Mouse (Mus musculus) hindbrain, embryonic 12.5 days (tissue): ENCODE results near the gene Adra2a. TPM values are rescaled to one million over a fixed set of nuclear protein-coding genes. Genes with fewer than 3 reads are reported as not detected.

Experiments
- ATAC-seq: fragments of 200-750 bp; cut with Nextera tagmentation; 2 replicates; pipeline ENCODE4 v1.8.0; 2017; ENCODE audit warnings: moderate TSS enrichment; ENCODE audit not compliant: low FRiP score
- H3K27ac ChIP-seq: fragments of 300-500 bp; sonication (generic); 2 replicates; pipeline ENCODE4 v1.5.1; 2016; ENCODE audit warnings: mild to moderate bottlenecking
- H3K27me3 ChIP-seq: fragments of 300-500 bp; sonication (generic); 2 replicates; pipeline ENCODE4 v1.6.1; 2016; ENCODE audit warnings: mild to moderate bottlenecking
- H3K36me3 ChIP-seq: fragments of 300-500 bp; sonication (generic); 2 replicates; pipeline ENCODE4 v1.6.1; 2016; ENCODE audit warnings: mild to moderate bottlenecking
- H3K4me1 ChIP-seq: fragments of 300-500 bp; sonication (generic); 2 replicates; pipeline ENCODE4 v1.6.1; 2016
- H3K4me2 ChIP-seq: fragments of 300-500 bp; sonication (generic); replicated peaks from 2 replicates; pipeline ENCODE4 v1.6.1; 2016; ENCODE audit warnings: mild to moderate bottlenecking
- H3K4me3 ChIP-seq: fragments of 300-500 bp; sonication (generic); 2 replicates; pipeline ENCODE4 v1.5.1; 2016; ENCODE audit warnings: mild to moderate bottlenecking
- H3K9ac ChIP-seq: fragments of 300-500 bp; sonication (generic); 2 replicates; pipeline ENCODE4 v1.6.1; 2016; ENCODE audit warnings: mild to moderate bottlenecking, moderate library complexity
- H3K9me3 ChIP-seq: fragments of 300-500 bp; sonication (generic); replicated peaks from 2 replicates; pipeline ENCODE4 v1.6.1; 2016; ENCODE audit warnings: mild to moderate bottlenecking
- WGBS: fragments of 180-500 bp; shearing (Covaris S2); methylation state at CpG from one replicate; pipeline ENCODE4 v1.1.7; 2016; 5-methylcytosine and 5-hydroxymethylcytosine counted together
- polyA plus RNA-seq: library from polyadenylated mRNA; unstranded; fragments of >200 nt; fragmentation: Nextera tagmentation; extraction: Ambion mirVana; gene quantifications from 2 replicates; pipeline ENCODE4 v1.2.1, GENCODE M21; 2016

Gene Adra2a
- 4.1 and 4.9 TPM in 2 replicates for polyA plus RNA-seq

GRCm38 (mm10) chr19:54043851-54044250 is at the start of gene Adra2a:
Gene Adra2a (plus strand): TSS chr19:54044151.
- Histone ChIP-seq H3K4me2 (peak within 1 kb of the TSS; percentile 99), H3K36me3 (no peaks in the 10 kb centered on the region), H3K4me1 (peaks cover 34% of the 10 kb centered on the region), H3K27me3 (peaks cover 39% of the 10 kb centered on the region), H3K9me3 (no peaks in the 10 kb centered on the region), H3K9ac (peak within 1 kb of the TSS; percentile 71), H3K4me3 (peak within 1 kb of the TSS; percentile 57), H3K27ac (peak within 1 kb of the TSS; percentile 75)
- 77% methylated on average over 5 of the region's 5 CpGs for WGBS
- no peak for ATAC-seq

- Histone ChIP-seq H3K27me3 (no peaks in the 10 kb centered on the region), H3K4me3 (no peak overlapping the region), H3K27ac (no peak overlapping the region), H3K36me3 (no peaks in the 10 kb centered on the region), H3K9me3 (no peaks in the 10 kb centered on the region), H3K9ac (no peak overlapping the region), H3K4me1 (no peaks in the 10 kb centered on the region), H3K4me2 (no peak overlapping the region)
- 86% methylated on average over 1 of the region's 1 CpGs for WGBS
- no peak for ATAC-seq
These were observed 49.7 kb upstream of the Adra2a start for GRCm38 (mm10) chr19:53994276-53994675.

GRCm38 (mm10) chr19:54010973-54011372 is 33.0 kb upstream of the Adra2a start:
- 71% methylated on average over 4 of the region's 4 CpGs for WGBS
- no peak for ATAC-seq
- Histone ChIP-seq H3K4me1 (no peaks in the 10 kb centered on the region), H3K4me3 (no peak overlapping the region), H3K36me3 (no peaks in the 10 kb centered on the region), H3K9me3 (no peaks in the 10 kb centered on the region), H3K9ac (no peak overlapping the region), H3K27me3 (no peaks in the 10 kb centered on the region), H3K4me2 (no peak overlapping the region), H3K27ac (no peak overlapping the region)

- Histone ChIP-seq H3K4me1 (no peaks in the 10 kb centered on the region), H3K27me3 (no peaks in the 10 kb centered on the region), H3K27ac (no peak overlapping the region), H3K4me3 (no peak overlapping the region), H3K36me3 (no peaks in the 10 kb centered on the region), H3K9me3 (no peaks in the 10 kb centered on the region), H3K9ac (no peak overlapping the region), H3K4me2 (no peak overlapping the region)
- WGBS = 98% methylated on average over 5 of the region's 5 CpGs
- no peak for ATAC-seq
These were observed 29.0 kb upstream of the Adra2a start for GRCm38 (mm10) chr19:54014999-54015398.

GRCm38 (mm10) chr19:54015503-54015902 is 28.4 kb upstream of the Adra2a start:
- Histone ChIP-seq H3K36me3 (no peaks in the 10 kb centered on the region), H3K4me3 (no peak overlapping the region), H3K27me3 (no peaks in the 10 kb centered on the region), H3K9me3 (no peaks in the 10 kb centered on the region), H3K4me1 (no peaks in the 10 kb centered on the region), H3K9ac (no peak overlapping the region), H3K4me2 (no peak overlapping the region), H3K27ac (no peak overlapping the region)
- WGBS = 93% methylated on average over 5 of the region's 5 CpGs
- ATAC-seq = no peak

GRCm38 (mm10) chr19:54035100-54035499 is 8.9 kb upstream of the Adra2a start:
- no peak overlapping the region for H3K4me2 ChIP-seq
- no peak overlapping the region for H3K27ac ChIP-seq
- 87% methylated on average over 6 of the region's 6 CpGs for WGBS
- no peak overlapping the region for H3K4me3 ChIP-seq
- H3K4me1 ChIP-seq = no peaks in the 10 kb centered on the region
- no peak for ATAC-seq
- H3K9me3 ChIP-seq = no peaks in the 10 kb centered on the region
- H3K36me3 ChIP-seq = peaks cover 31% of the 10 kb centered on the region
- no peak overlapping the region for H3K9ac ChIP-seq
- H3K27me3 ChIP-seq = no peaks in the 10 kb centered on the region

GRCm38 (mm10) chr19:54039441-54039840 is 4.5 kb upstream of the Adra2a start:
- no peaks in the 10 kb centered on the region for H3K4me1 ChIP-seq
- peaks cover 12% of the 10 kb centered on the region for H3K36me3 ChIP-seq
- no peak overlapping the region for H3K4me3 ChIP-seq
- no peaks in the 10 kb centered on the region for H3K9me3 ChIP-seq
- H3K27ac ChIP-seq = no peak overlapping the region
- no peak overlapping the region for H3K4me2 ChIP-seq
- no peak overlapping the region for H3K9ac ChIP-seq
- no peaks in the 10 kb centered on the region for H3K27me3 ChIP-seq
- no peak for ATAC-seq
- WGBS = 76% methylated on average over 7 of the region's 7 CpGs

GRCm38 (mm10) chr19:54040356-54041028 is 3.5 kb upstream of the Adra2a start:
- Histone ChIP-seq H3K9ac (no peak overlapping the region), H3K4me3 (no peak overlapping the region), H3K27ac (no peak overlapping the region), H3K4me1 (peaks cover 4% of the 10 kb centered on the region; the same call in 1 of the 2 replicates), H3K9me3 (no peaks in the 10 kb centered on the region), H3K27me3 (peaks cover 6% of the 10 kb centered on the region; the same call in 1 of the 2 replicates), H3K4me2 (no peak overlapping the region), H3K36me3 (peaks cover 11% of the 10 kb centered on the region)
- WGBS = 73% methylated on average over 4 of the region's 4 CpGs
- ATAC-seq = no peak

GRCm38 (mm10) chr19:54041029-54041367 is 3.0 kb upstream of the Adra2a start:
- Histone ChIP-seq H3K36me3 (peaks cover 6% of the 10 kb centered on the region), H3K4me1 (peaks cover 8% of the 10 kb centered on the region), H3K9ac (no peak overlapping the region), H3K9me3 (no peaks in the 10 kb centered on the region), H3K27ac (no peak overlapping the region), H3K27me3 (peaks cover 11% of the 10 kb centered on the region), H3K4me2 (no peak overlapping the region), H3K4me3 (no peak overlapping the region)
- 31% methylated on average over 5 of the region's 5 CpGs for WGBS
- no peak for ATAC-seq

GRCm38 (mm10) chr19:54044507-54045371 is 788 bp downstream of the Adra2a start:
- Histone ChIP-seq H3K27ac (peak overlapping the region; percentile 75), H3K27me3 (peaks cover 48% of the 10 kb centered on the region), H3K4me3 (peak overlapping the region; percentile 57), H3K36me3 (no peaks in the 10 kb centered on the region), H3K4me2 (peak overlapping the region; percentile 99), H3K9ac (peak overlapping the region; percentile 71), H3K9me3 (no peaks in the 10 kb centered on the region), H3K4me1 (peaks cover 34% of the 10 kb centered on the region)
- ATAC-seq = peak; percentile 87
- under 1% methylated on average over 59 of the region's 59 CpGs for WGBS

- WGBS = under 1% methylated on average over 29 of the region's 29 CpGs
- peak overlapping the region; percentile 99 for H3K4me2 ChIP-seq
These were observed 1.5 kb downstream of the Adra2a start for GRCm38 (mm10) chr19:54045412-54045811.

GRCm38 (mm10) chr19:54045931-54046683 is 2.2 kb downstream of the Adra2a start:
- no peak for ATAC-seq
- 0 out of 2 replicates have a peak overlapping the region, but pooled peaks have one; percentile 2 for H3K27ac ChIP-seq
- H3K4me3 ChIP-seq = peak overlapping the region; percentile 57
- H3K9me3 ChIP-seq = no peaks in the 10 kb centered on the region
- peaks cover 60% of the 10 kb centered on the region for H3K27me3 ChIP-seq
- H3K36me3 ChIP-seq = no peaks in the 10 kb centered on the region
- H3K4me1 ChIP-seq = peaks cover 34% of the 10 kb centered on the region
- H3K4me2 ChIP-seq = peak overlapping the region; percentile 99
- peak overlapping the region; percentile 71 for H3K9ac ChIP-seq
- WGBS = 2% methylated on average over 53 of the region's 55 CpGs

More at GRCm38 (mm10) chr19:54045412-54045811, 1.5 kb downstream of the Adra2a start:
- H3K4me3 ChIP-seq = peak overlapping the region; percentile 57
- H3K9me3 ChIP-seq = no peaks in the 10 kb centered on the region
- H3K27me3 ChIP-seq = peaks cover 53% of the 10 kb centered on the region
- peak overlapping the region; percentile 71 for H3K9ac ChIP-seq
- peak overlapping the region; percentile 75 for H3K27ac ChIP-seq
- no peaks in the 10 kb centered on the region for H3K36me3 ChIP-seq
- H3K4me1 ChIP-seq = peaks cover 34% of the 10 kb centered on the region
- ATAC-seq = peak; percentile 38
